Mouse (Mus musculus): ENCODE data around the gene Naaladl2. TPM values are rescaled to one million over a fixed set of nuclear protein-coding genes. Genes with fewer than 3 reads are reported as not detected.

The Naaladl2 gene
- polyA plus RNA-seq, 1 experiment from 2014 or later = 3.3 TPM

GRCm38 (mm10) chr3:24747182-24747856, 396.7 kb downstream of the Naaladl2 start:
- H3K4me2 ChIP-seq (ENCODE audit: low read depth, low read length) = no peak overlapping the region
- no peaks in the 10 kb centered on the region for H3K36me3 ChIP-seq (ENCODE audit: control insufficient read depth, insufficient read depth, low read length)
- ATAC-seq = peak; percentile 99
- no peaks in the 10 kb centered on the region for H3K9me3 ChIP-seq (ENCODE audit: control insufficient read depth, low read length)
- H3K27me3 ChIP-seq (replicated peaks; ENCODE audit: control insufficient read depth, insufficient read depth, low read length) = no peaks in the 10 kb centered on the region
- WGBS = 56% methylated on average over 6 of the region's 6 CpGs
- H3K27ac ChIP-seq (ENCODE audit: low read length) = no peak overlapping the region
- H3K9ac ChIP-seq (ENCODE audit: low read depth, low read length) = no peak overlapping the region
- no peak overlapping the region for H3K4me3 ChIP-seq (ENCODE audit: low read length)
- H3K4me1 ChIP-seq (ENCODE audit: control insufficient read depth, insufficient read depth, low read length) = no peaks in the 10 kb centered on the region; the same call in 1 of the 2 replicates

- Histone ChIP-seq H3K27me3 (replicated peaks; ENCODE audit: control insufficient read depth, insufficient read depth, low read length) (no peaks in the 10 kb centered on the region), H3K4me3 (ENCODE audit: low read length) (no peak overlapping the region), H3K27ac (ENCODE audit: low read length) (no peak overlapping the region), H3K9me3 (ENCODE audit: control insufficient read depth, low read length) (no peaks in the 10 kb centered on the region), H3K36me3 (ENCODE audit: control insufficient read depth, insufficient read depth, low read length) (no peaks in the 10 kb centered on the region), H3K9ac (ENCODE audit: low read depth, low read length) (no peak overlapping the region), H3K4me1 (ENCODE audit: control insufficient read depth, insufficient read depth, low read length) (no peaks in the 10 kb centered on the region; the same call in 1 of the 2 replicates), H3K4me2 (ENCODE audit: low read depth, low read length) (no peak overlapping the region)
- no peak for ATAC-seq
- WGBS = 63% methylated on average over 3 of the region's 3 CpGs
Measured at GRCm38 (mm10) chr3:24743946-24744345, 400.1 kb downstream of the Naaladl2 start.

- 58% methylated on average over 3 of the region's 3 CpGs for WGBS
- Histone ChIP-seq H3K27ac (ENCODE audit: low read length) (no peak overlapping the region), H3K4me3 (ENCODE audit: low read length) (no peak overlapping the region), H3K4me2 (ENCODE audit: low read depth, low read length) (no peak overlapping the region), H3K36me3 (ENCODE audit: control insufficient read depth, insufficient read depth, low read length) (no peaks in the 10 kb centered on the region), H3K27me3 (replicated peaks; ENCODE audit: control insufficient read depth, insufficient read depth, low read length) (no peaks in the 10 kb centered on the region), H3K9me3 (ENCODE audit: control insufficient read depth, low read length) (no peaks in the 10 kb centered on the region), H3K9ac (ENCODE audit: low read depth, low read length) (no peak overlapping the region), H3K4me1 (ENCODE audit: control insufficient read depth, insufficient read depth, low read length) (no peaks in the 10 kb centered on the region)
- ATAC-seq = no peak
Measured at GRCm38 (mm10) chr3:24719181-24719749, 424.8 kb downstream of the Naaladl2 start.

- H3K4me2 ChIP-seq (ENCODE audit: low read depth, low read length) = no peak overlapping the region
- no peaks in the 10 kb centered on the region for H3K4me1 ChIP-seq (ENCODE audit: control insufficient read depth, insufficient read depth, low read length)
- no peak overlapping the region for H3K9ac ChIP-seq (ENCODE audit: low read depth, low read length)
- ATAC-seq = no peak
- 85% methylated on average over 3 of the region's 3 CpGs for WGBS
- no peaks in the 10 kb centered on the region for H3K9me3 ChIP-seq (ENCODE audit: control insufficient read depth, low read length)
- no peaks in the 10 kb centered on the region for H3K27me3 ChIP-seq (replicated peaks; ENCODE audit: control insufficient read depth, insufficient read depth, low read length)
- no peaks in the 10 kb centered on the region for H3K36me3 ChIP-seq (ENCODE audit: control insufficient read depth, insufficient read depth, low read length)
- no peak overlapping the region for H3K27ac ChIP-seq (ENCODE audit: low read length)
- no peak overlapping the region for H3K4me3 ChIP-seq (ENCODE audit: low read length)
Measured at GRCm38 (mm10) chr3:24714770-24715169, 429.3 kb downstream of the Naaladl2 start.

- no peak for ATAC-seq
- Histone ChIP-seq H3K36me3 (ENCODE audit: control insufficient read depth, insufficient read depth, low read length) (no peaks in the 10 kb centered on the region), H3K27ac (ENCODE audit: low read length) (no peak overlapping the region), H3K27me3 (replicated peaks; ENCODE audit: control insufficient read depth, insufficient read depth, low read length) (no peaks in the 10 kb centered on the region), H3K9me3 (ENCODE audit: control insufficient read depth, low read length) (no peaks in the 10 kb centered on the region), H3K4me3 (ENCODE audit: low read length) (no peak overlapping the region), H3K4me1 (ENCODE audit: control insufficient read depth, insufficient read depth, low read length) (no peaks in the 10 kb centered on the region), H3K4me2 (ENCODE audit: low read depth, low read length) (no peak overlapping the region), H3K9ac (ENCODE audit: low read depth, low read length) (no peak overlapping the region)
- 89% methylated on average over 4 of the region's 4 CpGs for WGBS
Measured at GRCm38 (mm10) chr3:24705778-24706423, 438.2 kb downstream of the Naaladl2 start.

GRCm38 (mm10) chr3:24690162-24690915, 453.7 kb downstream of the Naaladl2 start:
- Histone ChIP-seq H3K4me3 (ENCODE audit: low read length) (no peak overlapping the region), H3K4me1 (ENCODE audit: control insufficient read depth, insufficient read depth, low read length) (no peaks in the 10 kb centered on the region), H3K27ac (ENCODE audit: low read length) (no peak overlapping the region), H3K4me2 (ENCODE audit: low read depth, low read length) (no peak overlapping the region), H3K9ac (ENCODE audit: low read depth, low read length) (no peak overlapping the region), H3K27me3 (replicated peaks; ENCODE audit: control insufficient read depth, insufficient read depth, low read length) (no peaks in the 10 kb centered on the region), H3K9me3 (ENCODE audit: control insufficient read depth, low read length) (no peaks in the 10 kb centered on the region), H3K36me3 (ENCODE audit: control insufficient read depth, insufficient read depth, low read length) (no peaks in the 10 kb centered on the region)
- no peak for ATAC-seq
- WGBS = 88% methylated on average over 2 of the region's 2 CpGs

GRCm38 (mm10) chr3:24670500-24670899, 473.6 kb downstream of the Naaladl2 start:
- Histone ChIP-seq H3K4me1 (ENCODE audit: control insufficient read depth, insufficient read depth, low read length) (no peaks in the 10 kb centered on the region), H3K27ac (ENCODE audit: low read length) (no peak overlapping the region), H3K9me3 (ENCODE audit: control insufficient read depth, low read length) (no peaks in the 10 kb centered on the region), H3K36me3 (ENCODE audit: control insufficient read depth, insufficient read depth, low read length) (no peaks in the 10 kb centered on the region), H3K4me3 (ENCODE audit: low read length) (no peak overlapping the region), H3K9ac (ENCODE audit: low read depth, low read length) (no peak overlapping the region), H3K4me2 (ENCODE audit: low read depth, low read length) (no peak overlapping the region), H3K27me3 (replicated peaks; ENCODE audit: control insufficient read depth, insufficient read depth, low read length) (no peaks in the 10 kb centered on the region)
- no peak for ATAC-seq
- WGBS = 76% methylated on average over 3 of the region's 3 CpGs

- Histone ChIP-seq H3K9ac (ENCODE audit: low read depth, low read length) (no peak overlapping the region), H3K4me1 (ENCODE audit: control insufficient read depth, insufficient read depth, low read length) (no peaks in the 10 kb centered on the region), H3K4me3 (ENCODE audit: low read length) (no peak overlapping the region), H3K9me3 (ENCODE audit: control insufficient read depth, low read length) (no peaks in the 10 kb centered on the region), H3K4me2 (ENCODE audit: low read depth, low read length) (no peak overlapping the region), H3K27me3 (replicated peaks; ENCODE audit: control insufficient read depth, insufficient read depth, low read length) (no peaks in the 10 kb centered on the region), H3K27ac (ENCODE audit: low read length) (no peak overlapping the region), H3K36me3 (ENCODE audit: control insufficient read depth, insufficient read depth, low read length) (no peaks in the 10 kb centered on the region)
- WGBS = 71% methylated on average over 3 of the region's 3 CpGs
- ATAC-seq = peak; percentile 67
Measured at GRCm38 (mm10) chr3:24668052-24668916, 475.8 kb downstream of the Naaladl2 start.
